Mouse (Mus musculus) CH12.LX (cell line): ENCODE data around the gene Rtp3. TPM values are rescaled to one million over a fixed set of nuclear protein-coding genes. Genes with fewer than 3 reads are reported as not detected.

Source experiments
- DNase-seq: peaks from one replicate; pipeline ENCODE4 v3.0.0-alpha.2; 2013; ENCODE audit errors: extremely low read depth
- H3K27ac ChIP-seq: 2 replicates; pipeline ENCODE4 v1.5.1; 2012; ENCODE audit warnings: low read depth, mild to moderate bottlenecking, control low read depth, moderate library complexity; ENCODE audit not compliant: insufficient read depth
- H3K27me3 ChIP-seq: replicated peaks from 2 replicates; pipeline ENCODE3; 2012; ENCODE audit warnings: inconsistent platforms
- H3K36me3 ChIP-seq, 2 experiments: replicated peaks in 1 of 2; 2 replicates each; pipeline versions ENCODE3 to v1.6.1; 2012; ENCODE audit warnings: inconsistent platforms in 1 of 2, low read length in 1 of 2, mild to moderate bottlenecking in 1 of 2, mixed read lengths in 1 of 2, moderate library complexity in 1 of 2; ENCODE audit not compliant: control insufficient read depth in 1 of 2, insufficient read depth in 1 of 2
- H3K4me1 ChIP-seq, 2 experiments: 2 replicates each; pipeline ENCODE4 v1.6.1; 2012; ENCODE audit warnings: inconsistent platforms in 1 of 2, moderate library complexity in 1 of 2; ENCODE audit not compliant: insufficient read depth in 2 of 2, control insufficient read depth in 1 of 2
- H3K4me2 ChIP-seq: 2 replicates; pipeline ENCODE4 v1.6.1; 2012; ENCODE audit warnings: low read depth, mild to moderate bottlenecking, control low read depth; ENCODE audit not compliant: poor library complexity, insufficient read depth, severe bottlenecking
- H3K4me3 ChIP-seq, 3 experiments: fragments of 150-350 bp in 1 of 3; sonication (generic) in 1 of 3; replicated peaks in 1 of 3; 2 replicates each; pipeline versions ENCODE3 to v1.5.1; 2011 to 2012; ENCODE audit warnings: low read depth in 2 of 3, low read length in 2 of 3, mild to moderate bottlenecking in 2 of 3, moderate library complexity in 2 of 3, control low read depth in 1 of 3, improper control_type of control experiment in 1 of 3, inconsistent platforms in 1 of 3, mixed read lengths in 1 of 3; ENCODE audit not compliant: poor library complexity in 1 of 3
- H3K79me2 ChIP-seq: replicated peaks from 2 replicates; pipeline ENCODE4 v1.6.1; 2012; ENCODE audit warnings: mild to moderate bottlenecking, moderate library complexity; ENCODE audit not compliant: control insufficient read depth, poor library complexity, insufficient read depth, severe bottlenecking; ENCODE audit errors: extremely low read depth
- H3K9ac ChIP-seq: 2 replicates; pipeline ENCODE4 v1.6.1; 2012; ENCODE audit warnings: low read depth, mild to moderate bottlenecking, control low read depth, moderate library complexity; ENCODE audit not compliant: insufficient read depth
- H3K9me3 ChIP-seq: replicated peaks from 2 replicates; pipeline ENCODE3; 2012; ENCODE audit warnings: low read length, inconsistent platforms, mixed read lengths
- BHLHE40 ChIP-seq: IDR thresholded peaks from 2 replicates; pipeline ENCODE4 v1.6.1; 2011; ENCODE audit warnings: mild to moderate bottlenecking, low read depth, low read length, improper control_type of control experiment
- CTCF ChIP-seq, 2 experiments: IDR thresholded peaks in 1 of 2; conservative IDR thresholded peaks in 1 of 2; 2 replicates each; pipeline ENCODE4 v1.5.1; 2011 to 2012; ENCODE audit warnings: low read depth in 2 of 2, low read length in 2 of 2, improper control_type of control experiment in 1 of 2, inconsistent platforms in 1 of 2, mild to moderate bottlenecking in 1 of 2, moderate library complexity in 1 of 2
- E2F4 ChIP-seq: IDR thresholded peaks from 2 replicates; pipeline ENCODE4 v1.6.1; 2011; ENCODE audit warnings: low read depth, low read length, improper control_type of control experiment; ENCODE audit not compliant: insufficient replicate concordance
- ELF1 ChIP-seq: IDR thresholded peaks from 2 replicates; pipeline ENCODE4 v1.6.1; 2014; ENCODE audit warnings: low read depth, mild to moderate bottlenecking, inconsistent platforms, low read length, improper control_type of control experiment
- EP300 ChIP-seq: IDR thresholded peaks from 2 replicates; pipeline ENCODE4 v1.6.1; 2011; ENCODE audit warnings: low read length, improper control_type of control experiment
- ETS1 ChIP-seq: conservative IDR thresholded peaks from 2 replicates; pipeline ENCODE4 v1.6.1; 2012; ENCODE audit warnings: low read depth, mild to moderate bottlenecking, inconsistent platforms, low read length, improper control_type of control experiment, moderate library complexity
- GABPA ChIP-seq: IDR thresholded peaks from 2 replicates; pipeline ENCODE4 v1.6.1; 2012; ENCODE audit warnings: low read depth, low read length, improper control_type of control experiment, inconsistent platforms; ENCODE audit not compliant: insufficient replicate concordance
- HCFC1 ChIP-seq: IDR thresholded peaks from 2 replicates; pipeline ENCODE4 v1.6.1; 2012; ENCODE audit warnings: low read depth, mild to moderate bottlenecking, inconsistent platforms, low read length, improper control_type of control experiment
- IRF4 ChIP-seq: IDR thresholded peaks from 2 replicates; pipeline ENCODE4 v1.6.1; 2014; ENCODE audit warnings: low read depth, mild to moderate bottlenecking, inconsistent platforms, low read length, improper control_type of control experiment
- JUND ChIP-seq: conservative IDR thresholded peaks from 2 replicates; pipeline ENCODE4 v1.6.1; 2011; ENCODE audit warnings: low read depth, low read length, improper control_type of control experiment
- KAT2A ChIP-seq: IDR thresholded peaks from 2 replicates; pipeline ENCODE4 v1.6.1; 2012; ENCODE audit warnings: low read length, improper control_type of control experiment, inconsistent platforms; ENCODE audit not compliant: insufficient replicate concordance
- MAFK ChIP-seq: IDR thresholded peaks from 2 replicates; pipeline ENCODE4 v1.6.1; 2011; ENCODE audit warnings: low read length, improper control_type of control experiment; ENCODE audit not compliant: insufficient replicate concordance
- MAX ChIP-seq: IDR thresholded peaks from 2 replicates; pipeline ENCODE4 v1.6.1; 2011; ENCODE audit warnings: low read length, improper control_type of control experiment
- MEF2A ChIP-seq: IDR thresholded peaks from 2 replicates; pipeline ENCODE4 v1.6.1; 2014; ENCODE audit warnings: low read depth, mild to moderate bottlenecking, inconsistent platforms, low read length, improper control_type of control experiment, borderline replicate concordance
- MXI1 ChIP-seq: IDR thresholded peaks from 2 replicates; pipeline ENCODE4 v1.6.1; 2011; ENCODE audit warnings: mild to moderate bottlenecking, low read depth, low read length, improper control_type of control experiment
- NELFE ChIP-seq: IDR thresholded peaks from 2 replicates; pipeline ENCODE4 v1.6.1; 2011; ENCODE audit warnings: low read depth, low read length, improper control_type of control experiment
- POLR2AphosphoS2 ChIP-seq: IDR thresholded peaks from 2 replicates; pipeline ENCODE4 v1.6.1; 2011; ENCODE audit warnings: low read depth, low read length, improper control_type of control experiment
- RCOR1 ChIP-seq: conservative IDR thresholded peaks from 2 replicates; pipeline ENCODE4 v1.6.1; 2012; ENCODE audit warnings: low read depth, mild to moderate bottlenecking, inconsistent platforms, low read length, improper control_type of control experiment
- SIN3A ChIP-seq: IDR thresholded peaks from 2 replicates; pipeline ENCODE4 v1.6.1; 2012; ENCODE audit warnings: low read length, improper control_type of control experiment, inconsistent platforms
- TBP ChIP-seq: conservative IDR thresholded peaks from 2 replicates; pipeline ENCODE4 v1.6.1; 2011; ENCODE audit warnings: low read depth, low read length, improper control_type of control experiment
- TCF12 ChIP-seq: IDR thresholded peaks from 2 replicates; pipeline ENCODE4 v1.6.1; 2014; ENCODE audit warnings: low read depth, mild to moderate bottlenecking, inconsistent platforms, low read length, improper control_type of control experiment
- UBTF ChIP-seq: IDR thresholded peaks from 2 replicates; pipeline ENCODE4 v1.6.1; 2012; ENCODE audit warnings: low read depth, mild to moderate bottlenecking, inconsistent platforms, low read length, improper control_type of control experiment, moderate library complexity
- USF2 ChIP-seq: conservative IDR thresholded peaks from 2 replicates; pipeline ENCODE4 v1.6.1; 2011; ENCODE audit warnings: low read depth, low read length, improper control_type of control experiment
- ZMIZ1 ChIP-seq: IDR thresholded peaks from 2 replicates; pipeline ENCODE4 v1.6.1; 2012; ENCODE audit warnings: low read depth, mild to moderate bottlenecking, inconsistent platforms, low read length, improper control_type of control experiment
- ZNF384 ChIP-seq: IDR thresholded peaks from 2 replicates; pipeline ENCODE4 v1.6.1; 2012; ENCODE audit warnings: low read depth, low read length, improper control_type of control experiment, inconsistent platforms
- dilution Hi-C: fragments of 300-500 bp; cut with MboI; formaldehyde crosslinking; loops from 2 replicates; pipeline ENCODE4 v1.14.3; 2020; ENCODE audit warnings: low sequenced_read_pairs; ENCODE audit not compliant: extremely low pct_unique_long_range_greater_than_20kb, extremely low pct_ligation_motif_present
- in situ Hi-C: fragments of 300-500 bp; cut with MboI; formaldehyde crosslinking; loops from 3 replicates; pipeline ENCODE4 v1.14.3; 2019; ENCODE audit warnings: low sequenced_read_pairs, low pct_ligation_motif_present, low pct_unique_long_range_greater_than_20kb, mixed read lengths
- polyA plus RNA-seq: library from polyadenylated mRNA; unstranded; fragments of >175 nt; gene quantifications from 2 replicates; pipeline ENCODE4 v1.2.1, GENCODE M21; 2012; ENCODE audit warnings: low read depth; ENCODE audit not compliant: insufficient read length
- total RNA-seq, 2 experiments: library from RNA; depleted of rRNA; stranded (reverse); fragments of 300-350 nt in 1 of 2; fragments of >200 nt in 1 of 2; gene quantifications; 2 replicates each; pipeline ENCODE4 v1.2.3; 2012 to 2014

Gene Rtp3
- total and polyA plus RNA-seq, 3 experiments: not detected

GRCm38 (mm10) chr9:110997245-110997644 lies 6.9 kb upstream of the Rtp3 start (continued):
- TF ChIP-seq ETS1 (no peak), MXI1 (no peak), MAX (peak; percentile 75), UBTF (no peak), CTCF (conservative IDR thresholded peaks at IDR 0.05 in 1 of 2, IDR thresholded peaks at IDR 0.05 in 1 of 2; ENCODE audit: low read depth in 2 of 2, low read length in 2 of 2) (peak; percentile 99 to 100), POLR2AphosphoS2 (no peak), KAT2A (no peak)

- dilution Hi-C loops (no loop called here), in situ Hi-C loops (loop anchor here (5.0 kb wide), 1 partner anchor 68 kb away; no protein-coding TSS in a partner anchor)
- no peaks in the 10 kb centered on the region for H3K36me3 ChIP-seq
- TF ChIP-seq GABPA (no peak), KAT2A (peak; percentile 42; the same call in 1 of the 2 replicates), HCFC1 (peak; percentile 86), NELFE (no peak), TCF12 (no peak), TBP (no peak), ELF1 (peak; percentile 61), CTCF (conservative IDR thresholded peaks at IDR 0.05 in 1 of 2, IDR thresholded peaks at IDR 0.05 in 1 of 2; ENCODE audit: low read depth in 2 of 2, low read length in 2 of 2) (0 out of 4 replicates have a peak, but pooled peaks of 1 of the 2 experiments have one; percentile 9), EP300 (no peak)
- DNase-seq: peak; percentile 82
- H3K4me2 ChIP-seq: no peak overlapping the region
- no peak overlapping the region for H3K27ac ChIP-seq
- H3K79me2 ChIP-seq: no peaks in the 10 kb centered on the region
- H3K27me3 ChIP-seq: peaks cover 4% of the 10 kb centered on the region
- peaks cover 0 to 35% of the 10 kb centered on the region in 2 experiments; a peak in 2 of 4 replicates for H3K4me1 ChIP-seq
- no peak overlapping the region for H3K9ac ChIP-seq
- no peaks in the 10 kb centered on the region for H3K9me3 ChIP-seq
- H3K4me3 ChIP-seq: no peak overlapping the region
Observed at GRCm38 (mm10) chr9:110994716-110995172, 4.4 kb upstream of the Rtp3 start.

- H3K36me3 ChIP-seq: no peaks in the 10 kb centered on the region
- H3K27ac ChIP-seq: no peak overlapping the region
- H3K4me2 ChIP-seq: no peak overlapping the region
- H3K4me1 ChIP-seq: peaks cover 0 to 25% of the 10 kb centered on the region in 2 experiments; a peak in 2 of 4 replicates
- dilution Hi-C loops (no loop called here), in situ Hi-C loops (no loop called here)
- no peak overlapping the region for H3K4me3 ChIP-seq
- H3K27me3 ChIP-seq: peaks cover 4% of the 10 kb centered on the region
- DNase-seq: peak; percentile 17
- peak; percentile 47; the same call in 1 of the 2 replicates for TF ChIP-seq RCOR1
- 0 out of 2 replicates have a peak, but pooled peaks have one; percentile 16 for TF ChIP-seq MEF2A
- no peak for TF ChIP-seq BHLHE40
- TF ChIP-seq ZMIZ1: no peak
- no peak for TF ChIP-seq USF2
- TF ChIP-seq MAFK: no peak
- no peak for TF ChIP-seq GABPA
- TF ChIP-seq MXI1: peak; percentile 85
- TF ChIP-seq ETS1: no peak
- TF ChIP-seq IRF4: peak; percentile 90
- no peak for TF ChIP-seq UBTF
- no peak for TF ChIP-seq E2F4
- TF ChIP-seq TCF12: 0 out of 2 replicates have a peak, but pooled peaks have one; percentile 39
- TF ChIP-seq ELF1: 0 out of 2 replicates have a peak, but pooled peaks have one; percentile 17
- peak; percentile 60 for TF ChIP-seq JUND
- TF ChIP-seq MAX: 0 out of 2 replicates have a peak, but pooled peaks have one; percentile 17
- no peak for TF ChIP-seq ZNF384
- TF ChIP-seq EP300: peak; percentile 62
- peak; percentile 81 for TF ChIP-seq SIN3A
- H3K79me2 ChIP-seq: no peaks in the 10 kb centered on the region
- no peaks in the 10 kb centered on the region for H3K9me3 ChIP-seq
- H3K9ac ChIP-seq: no peak overlapping the region
Observed at GRCm38 (mm10) chr9:110993281-110993709, 2.9 kb upstream of the Rtp3 start.
